Mouse (Mus musculus): Measurements from ENCODE around the gene Hipk3. TPM values are rescaled to one million over a fixed set of nuclear protein-coding genes. Genes with fewer than 3 reads are reported as not detected.

The Hipk3 gene
- polyA plus RNA-seq, 1 experiment: 8.7 TPM

- no peak overlapping the region for H3K4me3 ChIP-seq (replicated peaks; ENCODE audit: control insufficient read depth, low read depth, low read length)
Observed at GRCm38 (mm10) chr2:104446016-104446415, 48.2 kb downstream of the Hipk3 start.

GRCm38 (mm10) chr2:104444776-104445175, 49.5 kb downstream of the Hipk3 start:
- Histone ChIP-seq H3K27ac (ENCODE audit: control insufficient read depth, insufficient read depth, low read depth, low read length, poor library complexity) (no peak overlapping the region), H3K4me1 (ENCODE audit: control insufficient read depth, insufficient read depth, low read length) (no peaks in the 10 kb centered on the region; the same call in 1 of the 2 replicates), H3K4me3 (replicated peaks; ENCODE audit: control insufficient read depth, low read depth, low read length) (no peak overlapping the region)
- 27% methylated on average over 2 of the region's 2 CpGs for WGBS
- TF ChIP-seq POLR2A (IDR thresholded peaks at IDR 0.05; ENCODE audit: borderline replicate concordance, control insufficient read depth, low read depth, low read length) (no peak), CTCF (IDR thresholded peaks at IDR 0.05; ENCODE audit: control insufficient read depth, insufficient read depth, low read length) (peak; percentile 61; the same call in 1 of the 2 replicates)

More at GRCm38 (mm10) chr2:104446016-104446415, 48.2 kb downstream of the Hipk3 start:
- 36% methylated on average over 1 of the region's 1 CpGs for WGBS
- TF ChIP-seq CTCF (IDR thresholded peaks at IDR 0.05; ENCODE audit: control insufficient read depth, insufficient read depth, low read length): no peak
- no peak for TF ChIP-seq POLR2A (IDR thresholded peaks at IDR 0.05; ENCODE audit: borderline replicate concordance, control insufficient read depth, low read depth, low read length)
- Histone ChIP-seq H3K27ac (ENCODE audit: control insufficient read depth, insufficient read depth, low read depth, low read length, poor library complexity) (no peak overlapping the region), H3K4me1 (ENCODE audit: control insufficient read depth, insufficient read depth, low read length) (no peaks in the 10 kb centered on the region; the same call in 1 of the 2 replicates)

GRCm38 (mm10) chr2:104442341-104442740, 51.9 kb downstream of the Hipk3 start:
- Histone ChIP-seq H3K4me3 (replicated peaks; ENCODE audit: control insufficient read depth, low read depth, low read length) (no peak overlapping the region), H3K4me1 (ENCODE audit: control insufficient read depth, insufficient read depth, low read length) (no peaks in the 10 kb centered on the region), H3K27ac (ENCODE audit: control insufficient read depth, insufficient read depth, low read depth, low read length, poor library complexity) (no peak overlapping the region)
- TF ChIP-seq POLR2A (IDR thresholded peaks at IDR 0.05; ENCODE audit: borderline replicate concordance, control insufficient read depth, low read depth, low read length) (no peak), CTCF (IDR thresholded peaks at IDR 0.05; ENCODE audit: control insufficient read depth, insufficient read depth, low read length) (no peak)
- 82% methylated on average over 4 of the region's 4 CpGs for whole genome bisulfite sequencing

- Histone ChIP-seq H3K4me3 (replicated peaks; ENCODE audit: control insufficient read depth, low read depth, low read length) (no peak overlapping the region), H3K4me1 (ENCODE audit: control insufficient read depth, insufficient read depth, low read length) (no peaks in the 10 kb centered on the region), H3K27ac (ENCODE audit: control insufficient read depth, insufficient read depth, low read depth, low read length, poor library complexity) (no peak overlapping the region)
- WGBS: 87% methylated on average over 3 of the region's 3 CpGs
- TF ChIP-seq CTCF (IDR thresholded peaks at IDR 0.05; ENCODE audit: control insufficient read depth, insufficient read depth, low read length) (no peak), POLR2A (IDR thresholded peaks at IDR 0.05; ENCODE audit: borderline replicate concordance, control insufficient read depth, low read depth, low read length) (no peak)
Observed at GRCm38 (mm10) chr2:104436226-104436625, 58.0 kb downstream of the Hipk3 start.

GRCm38 (mm10) chr2:104431067-104431466, 63.2 kb downstream of the Hipk3 start:
- Histone ChIP-seq H3K27ac (ENCODE audit: control insufficient read depth, insufficient read depth, low read depth, low read length, poor library complexity) (no peak overlapping the region), H3K4me3 (replicated peaks; ENCODE audit: control insufficient read depth, low read depth, low read length) (no peak overlapping the region), H3K4me1 (ENCODE audit: control insufficient read depth, insufficient read depth, low read length) (no peaks in the 10 kb centered on the region)
- WGBS: 85% methylated on average over 6 of the region's 6 CpGs
- no peak for TF ChIP-seq POLR2A (IDR thresholded peaks at IDR 0.05; ENCODE audit: borderline replicate concordance, control insufficient read depth, low read depth, low read length)
- no peak for TF ChIP-seq CTCF (IDR thresholded peaks at IDR 0.05; ENCODE audit: control insufficient read depth, insufficient read depth, low read length)

GRCm38 (mm10) chr2:104430566-104430965, 63.7 kb downstream of the Hipk3 start:
- Histone ChIP-seq H3K4me3 (replicated peaks; ENCODE audit: control insufficient read depth, low read depth, low read length) (no peak overlapping the region), H3K27ac (ENCODE audit: control insufficient read depth, insufficient read depth, low read depth, low read length, poor library complexity) (no peak overlapping the region), H3K4me1 (ENCODE audit: control insufficient read depth, insufficient read depth, low read length) (no peaks in the 10 kb centered on the region)
- TF ChIP-seq POLR2A (IDR thresholded peaks at IDR 0.05; ENCODE audit: borderline replicate concordance, control insufficient read depth, low read depth, low read length): no peak
- no peak for TF ChIP-seq CTCF (IDR thresholded peaks at IDR 0.05; ENCODE audit: control insufficient read depth, insufficient read depth, low read length)
- 90% methylated on average over 5 of the region's 5 CpGs for WGBS

GRCm38 (mm10) chr2:104426112-104426511, 68.1 kb downstream of the Hipk3 start:
- Histone ChIP-seq H3K27ac (ENCODE audit: control insufficient read depth, insufficient read depth, low read depth, low read length, poor library complexity) (no peak overlapping the region), H3K4me3 (replicated peaks; ENCODE audit: control insufficient read depth, low read depth, low read length) (no peak overlapping the region), H3K4me1 (ENCODE audit: control insufficient read depth, insufficient read depth, low read length) (no peaks in the 10 kb centered on the region)
- WGBS: 43% methylated on average over 3 of the region's 3 CpGs
- TF ChIP-seq CTCF (IDR thresholded peaks at IDR 0.05; ENCODE audit: control insufficient read depth, insufficient read depth, low read length) (no peak), POLR2A (IDR thresholded peaks at IDR 0.05; ENCODE audit: borderline replicate concordance, control insufficient read depth, low read depth, low read length) (no peak)

GRCm38 (mm10) chr2:104422230-104422629, 72.0 kb downstream of the Hipk3 start:
- Histone ChIP-seq H3K4me3 (replicated peaks; ENCODE audit: control insufficient read depth, low read depth, low read length) (no peak overlapping the region), H3K27ac (ENCODE audit: control insufficient read depth, insufficient read depth, low read depth, low read length, poor library complexity) (no peak overlapping the region), H3K4me1 (ENCODE audit: control insufficient read depth, insufficient read depth, low read length) (no peaks in the 10 kb centered on the region)
- 12% methylated on average over 1 of the region's 1 CpGs for whole genome bisulfite sequencing
- TF ChIP-seq CTCF (IDR thresholded peaks at IDR 0.05; ENCODE audit: control insufficient read depth, insufficient read depth, low read length): no peak
- no peak for TF ChIP-seq POLR2A (IDR thresholded peaks at IDR 0.05; ENCODE audit: borderline replicate concordance, control insufficient read depth, low read depth, low read length)

- WGBS: 27% methylated on average over 4 of the region's 4 CpGs
- TF ChIP-seq CTCF (IDR thresholded peaks at IDR 0.05; ENCODE audit: control insufficient read depth, insufficient read depth, low read length): no peak
- no peak for TF ChIP-seq POLR2A (IDR thresholded peaks at IDR 0.05; ENCODE audit: borderline replicate concordance, control insufficient read depth, low read depth, low read length)
- H3K27ac ChIP-seq (ENCODE audit: control insufficient read depth, insufficient read depth, low read depth, low read length, poor library complexity): no peak overlapping the region
- H3K4me3 ChIP-seq (replicated peaks; ENCODE audit: control insufficient read depth, low read depth, low read length): no peak overlapping the region
- no peaks in the 10 kb centered on the region for H3K4me1 ChIP-seq (ENCODE audit: control insufficient read depth, insufficient read depth, low read length)
Observed at GRCm38 (mm10) chr2:104420805-104421204, 73.4 kb downstream of the Hipk3 start.
